Mouse (Mus musculus): ENCODE results near the gene Tnpo1.
"Not testable (repeated sequence)": the region's sequence is repeated elsewhere in the genome, so short reads cannot be mapped to it uniquely, and the experiment has no call there.

Tnpo1 gene

GRCm38 (mm10) chr13:98889211-98889610 lies 37.0 kb downstream of the Tnpo1 start:
- DNase-seq (ENCODE audit: low spot score), result no peak

- no peak for DNase-seq (ENCODE audit: low spot score)
Measured at GRCm38 (mm10) chr13:98883774-98884173, 42.4 kb downstream of the Tnpo1 start.

GRCm38 (mm10) chr13:98881991-98882390 lies 44.2 kb downstream of the Tnpo1 start:
- no peak for DNase-seq (ENCODE audit: low spot score)

GRCm38 (mm10) chr13:98880336-98880735 lies 45.8 kb downstream of the Tnpo1 start:
- DNase-seq (ENCODE audit: low spot score), result no peak

GRCm38 (mm10) chr13:98879422-98879821 lies 46.8 kb downstream of the Tnpo1 start:
- no peak for DNase-seq (ENCODE audit: low spot score)

GRCm38 (mm10) chr13:98877165-98877564 lies 49.0 kb downstream of the Tnpo1 start:
- DNase-seq (ENCODE audit: low spot score), result no peak

GRCm38 (mm10) chr13:98874727-98875126 lies 51.5 kb downstream of the Tnpo1 start:
- DNase-seq (ENCODE audit: low spot score), result no peak

- no peak for DNase-seq (ENCODE audit: low spot score)
Measured at GRCm38 (mm10) chr13:98872273-98872847, 53.8 kb downstream of the Tnpo1 start.

GRCm38 (mm10) chr13:98871263-98871662 lies 54.9 kb downstream of the Tnpo1 start:
- no peak for DNase-seq (ENCODE audit: low spot score)

- no peak for DNase-seq (ENCODE audit: low spot score)
Measured at GRCm38 (mm10) chr13:98868236-98868923, 57.8 kb downstream of the Tnpo1 start.

- peak; percentile 81 for DNase-seq (ENCODE audit: low spot score)
Measured at GRCm38 (mm10) chr13:98867810-98868209, 58.4 kb downstream of the Tnpo1 start.

- DNase-seq (ENCODE audit: low spot score), result no peak
Measured at GRCm38 (mm10) chr13:98855291-98855690, 70.9 kb downstream of the Tnpo1 start.

- no peak for DNase-seq (ENCODE audit: low spot score)
Measured at GRCm38 (mm10) chr13:98845794-98846193, 80.4 kb downstream of the Tnpo1 start.

- DNase-seq (ENCODE audit: low spot score), result no peak
Measured at GRCm38 (mm10) chr13:98836423-98837088, 89.6 kb downstream of the Tnpo1 start.

- DNase-seq (ENCODE audit: low spot score), result no peak
Measured at GRCm38 (mm10) chr13:98835740-98836139, 90.4 kb downstream of the Tnpo1 start.

GRCm38 (mm10) chr13:98834723-98835122 lies 91.5 kb downstream of the Tnpo1 start:
- DNase-seq (ENCODE audit: low spot score), result no peak

- no peak for DNase-seq (ENCODE audit: low spot score)
Measured at GRCm38 (mm10) chr13:98834199-98834598, 92.0 kb downstream of the Tnpo1 start.

- DNase-seq (ENCODE audit: low spot score), result no peak
Measured at GRCm38 (mm10) chr13:98832451-98833450, 93.4 kb downstream of the Tnpo1 start.

GRCm38 (mm10) chr13:98829026-98829425 lies 97.2 kb downstream of the Tnpo1 start:
- DNase-seq (ENCODE audit: low spot score), result not testable (repeated sequence)

GRCm38 (mm10) chr13:98825574-98825973 lies 100.6 kb downstream of the Tnpo1 start:
- no peak for DNase-seq (ENCODE audit: low spot score)

GRCm38 (mm10) chr13:98819094-98819493 lies 107.1 kb downstream of the Tnpo1 start:
- DNase-seq (ENCODE audit: low spot score), result no peak

- no peak for DNase-seq (ENCODE audit: low spot score)
Measured at GRCm38 (mm10) chr13:98818205-98818604, 108.0 kb downstream of the Tnpo1 start.

Data from MN1 (cell line).